Mouse (Mus musculus): ENCODE results near the gene Amigo3.
"Not testable (repeated sequence)": the region's sequence is repeated elsewhere in the genome, so short reads cannot be mapped to it uniquely, and the experiment has no call there.

Amigo3 gene

DNA sequence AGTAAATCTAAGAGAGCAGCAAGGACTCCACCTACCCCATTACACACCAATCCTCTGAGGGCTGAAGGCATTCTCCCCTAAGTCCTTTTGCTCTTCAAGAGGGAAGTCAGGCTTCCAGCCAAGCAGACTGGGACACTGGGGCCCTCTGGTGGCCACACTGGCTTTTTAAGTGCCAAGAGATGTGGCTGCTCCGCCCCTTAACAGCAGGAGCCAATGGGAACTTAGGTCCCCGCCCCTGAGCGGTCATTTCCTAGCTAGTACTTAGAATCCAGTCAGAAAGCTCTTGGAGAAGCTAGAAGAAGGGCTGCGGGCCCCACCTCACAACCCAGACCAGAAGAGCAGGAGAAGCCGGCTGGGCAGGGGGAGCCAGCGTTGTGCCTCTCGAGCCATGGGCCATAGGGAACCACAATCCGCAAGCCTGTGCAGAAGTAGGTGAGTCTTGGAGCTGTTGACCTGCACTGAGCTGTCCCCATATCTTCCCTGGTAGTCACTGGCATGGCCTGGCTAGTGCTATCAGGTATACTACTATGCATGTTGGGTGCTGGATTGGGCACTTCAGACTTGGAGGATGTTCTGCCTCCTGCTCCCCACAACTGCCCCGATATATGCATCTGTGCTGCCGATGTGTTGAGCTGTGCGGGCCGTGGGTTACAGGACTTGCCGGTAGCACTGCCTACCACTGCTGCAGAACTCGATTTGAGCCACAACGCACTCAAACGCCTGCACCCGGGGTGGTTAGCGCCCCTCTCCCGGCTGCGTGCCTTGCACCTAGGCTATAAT lies at the start of gene Amigo3:
Gene Amigo3, plus strand, starts transcription at position 275 of the 780 bp plus-strand sequence.
- DNase-seq (ENCODE audit: low read depth in 1 of 2, low spot score in 2 of 2) = peak; percentile 89 to 97

DNA sequence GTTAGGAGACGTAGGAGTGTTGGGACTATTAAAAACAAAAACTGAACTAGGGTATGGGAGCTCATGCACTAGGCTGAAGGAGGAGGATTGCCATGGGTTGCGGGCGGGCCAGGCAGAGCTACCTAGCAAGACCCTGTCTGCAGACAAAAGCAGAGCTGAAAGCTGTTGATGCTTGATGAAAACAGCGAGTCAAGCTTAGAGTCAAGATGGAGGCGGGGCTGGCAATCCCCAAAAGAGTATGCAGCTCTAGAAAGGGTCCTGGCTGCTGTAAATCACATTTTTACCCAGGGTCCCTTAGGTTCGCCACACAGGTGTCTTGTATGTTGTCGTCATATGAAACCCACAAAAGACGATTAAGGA lies 49.4 kb upstream of the Amigo3 start:
- no peak for DNase-seq (ENCODE audit: low read depth in 1 of 2, low spot score in 2 of 2)

DNA sequence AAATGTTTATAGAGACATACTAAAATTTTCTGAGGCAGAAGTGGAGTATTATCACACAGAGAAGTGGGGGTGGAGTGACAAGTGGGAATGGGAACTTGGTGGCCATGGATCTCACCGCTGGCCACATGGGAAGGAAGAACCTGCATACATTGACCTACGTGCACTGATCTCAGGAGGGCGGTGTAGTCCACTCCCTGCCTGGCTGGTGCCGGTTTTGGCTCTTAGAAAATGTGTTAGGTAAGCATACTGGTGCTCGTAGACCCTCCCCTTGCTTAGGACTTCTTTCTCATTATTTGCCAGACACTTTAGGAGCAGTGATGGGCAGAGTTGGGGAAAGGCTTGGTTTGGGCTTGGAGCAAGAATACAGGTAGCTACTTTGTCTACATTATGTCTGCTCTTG lies 44.9 kb upstream of the Amigo3 start:
- DNase-seq (ENCODE audit: low read depth in 1 of 2, low spot score in 2 of 2) = no peak

DNA sequence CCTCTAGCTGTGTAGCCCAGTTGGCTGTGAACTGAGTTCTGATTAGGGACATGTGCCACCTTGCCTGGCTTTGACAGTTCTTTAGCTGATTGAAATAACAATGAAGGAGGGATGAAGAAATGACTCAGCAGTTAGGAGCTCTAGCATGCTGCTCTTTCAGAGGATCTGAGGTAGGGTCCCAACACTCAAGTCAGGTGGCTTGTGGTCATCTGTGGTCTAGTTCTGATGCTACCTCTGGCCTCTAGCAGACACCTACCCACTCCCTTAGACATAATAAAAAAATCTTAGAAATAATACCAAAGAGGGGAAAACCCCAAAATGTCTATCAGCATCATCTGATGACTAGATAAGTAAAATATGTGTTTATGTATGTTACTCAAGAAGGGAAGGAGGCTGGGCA lies 42.6 kb upstream of the Amigo3 start:
- DNase-seq (ENCODE audit: low read depth in 1 of 2, low spot score in 2 of 2) = no peak

DNA sequence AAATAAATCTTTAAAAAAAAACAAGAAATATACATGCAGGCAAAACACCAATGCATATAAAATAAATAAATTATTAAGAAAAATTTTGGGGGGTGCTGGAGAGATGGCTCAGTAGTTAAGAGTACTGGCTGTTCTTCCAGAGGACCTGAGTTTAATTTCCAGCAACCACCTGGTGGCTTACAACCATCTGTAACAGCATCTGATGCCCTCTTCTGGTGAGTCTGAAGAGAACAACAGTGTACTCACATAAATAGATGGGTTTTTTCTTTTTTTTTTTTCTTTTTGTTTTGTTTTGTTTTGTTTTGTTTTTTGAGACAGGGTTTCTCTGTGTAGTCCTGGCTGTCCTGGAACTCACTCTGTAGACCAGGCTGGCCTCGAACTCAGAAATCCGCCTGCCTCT lies 39.4 kb upstream of the Amigo3 start:
- not testable (repeated sequence) for DNase-seq (ENCODE audit: low read depth in 1 of 2, low spot score in 2 of 2)

DNA sequence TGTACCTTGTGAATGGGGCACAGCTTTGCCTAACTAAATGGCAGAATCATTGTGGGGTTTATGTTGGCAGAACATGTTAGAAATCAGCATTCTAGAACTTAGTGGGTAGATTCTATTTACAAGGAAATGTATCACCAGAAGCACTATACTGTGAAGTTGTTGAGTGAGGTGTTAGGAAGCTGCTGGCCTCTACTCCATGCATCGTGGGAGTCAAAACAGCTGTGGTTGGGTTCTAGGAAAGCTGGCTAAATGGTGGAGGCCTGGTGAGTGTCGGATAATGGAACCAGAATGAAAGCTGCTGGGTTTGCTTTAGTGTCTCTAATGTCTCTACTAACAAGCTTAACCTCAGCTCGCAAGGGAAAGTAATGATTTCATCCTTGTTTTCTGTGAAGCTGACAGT lies 35.8 kb upstream of the Amigo3 start:
- DNase-seq (ENCODE audit: low read depth in 1 of 2, low spot score in 2 of 2) = no peak

DNA sequence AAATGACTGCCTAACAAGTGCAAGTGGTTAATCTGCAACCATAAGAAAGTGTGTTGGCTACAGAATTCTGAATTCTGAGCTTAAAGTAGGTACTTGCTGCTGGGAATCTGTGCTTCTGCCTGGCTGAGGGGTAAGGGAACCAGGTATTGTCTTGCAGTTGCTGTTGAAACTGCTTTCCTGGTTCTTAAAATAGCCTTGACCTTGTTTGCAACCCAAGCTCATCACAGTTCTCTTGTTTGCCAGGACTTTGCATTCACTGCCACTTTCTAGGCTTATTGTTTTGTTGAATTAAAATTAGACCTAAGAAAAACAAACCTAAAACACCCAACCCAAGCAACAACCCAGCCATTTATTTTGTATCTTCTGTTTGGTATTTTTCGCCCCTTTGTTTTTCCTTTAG lies 32.2 kb upstream of the Amigo3 start:
- DNase-seq (ENCODE audit: low read depth in 1 of 2, low spot score in 2 of 2) = no peak

DNA sequence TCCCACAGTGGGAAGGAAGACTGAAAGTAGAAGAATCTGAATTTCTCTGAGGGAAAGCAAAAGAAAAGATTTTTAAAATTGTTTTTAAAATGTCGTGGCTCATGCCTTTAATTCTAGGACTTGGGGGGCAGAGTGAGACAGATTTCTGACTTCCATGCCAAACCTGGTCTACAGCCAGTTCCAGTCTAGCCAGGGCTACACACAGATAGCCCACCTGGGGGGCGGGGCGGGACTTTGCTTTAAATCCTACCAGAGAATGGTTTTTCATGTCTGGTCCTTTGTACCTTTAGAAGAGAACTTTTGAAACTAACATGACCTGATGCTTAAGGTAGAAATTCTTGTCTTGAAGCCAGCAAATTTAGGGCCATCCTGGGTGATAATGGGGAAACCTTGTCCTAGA lies 29.7 kb upstream of the Amigo3 start:
- no peak for DNase-seq (ENCODE audit: low read depth in 1 of 2, low spot score in 2 of 2)

DNA sequence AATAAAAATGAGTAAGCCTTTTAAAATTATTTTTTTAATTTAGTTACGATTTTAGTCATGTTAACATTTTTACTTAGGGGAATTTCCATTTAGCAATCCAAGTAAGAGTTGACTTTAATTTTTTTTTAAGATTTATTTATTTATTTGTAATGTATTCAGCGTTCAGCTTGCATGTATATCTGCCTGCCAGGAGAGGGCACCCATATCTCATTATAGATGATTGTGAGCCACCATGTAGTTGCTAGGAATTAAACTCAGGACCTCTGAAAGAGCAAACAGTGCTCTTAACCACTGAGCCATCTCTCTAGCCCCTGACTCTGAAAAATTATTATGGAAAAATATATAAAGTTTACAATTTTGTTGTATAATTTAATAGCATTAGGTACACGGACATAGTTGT lies 26.4 kb upstream of the Amigo3 start:
- no peak for DNase-seq (ENCODE audit: low read depth in 1 of 2, low spot score in 2 of 2)

DNA sequence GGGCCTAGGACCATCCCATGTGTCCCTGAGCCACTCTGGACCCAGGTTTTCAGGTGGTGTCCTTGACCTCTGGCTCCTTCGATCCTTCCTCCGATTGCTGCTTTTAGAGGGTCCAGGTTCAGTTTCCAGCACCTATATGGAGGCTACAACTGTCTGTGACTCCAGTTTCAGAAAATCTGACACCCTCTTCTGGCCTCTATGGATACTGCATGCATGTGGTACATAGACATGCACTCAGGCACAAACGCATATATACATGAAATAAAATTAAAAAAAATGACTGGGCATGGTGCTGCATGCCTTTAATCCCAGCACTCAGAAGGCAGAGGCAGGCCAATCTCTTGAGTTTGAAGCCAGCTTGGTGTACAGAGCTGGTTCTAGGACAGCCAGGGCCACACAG lies 25.1 kb upstream of the Amigo3 start:
- no peak for DNase-seq (ENCODE audit: low read depth in 1 of 2, low spot score in 2 of 2)

DNA sequence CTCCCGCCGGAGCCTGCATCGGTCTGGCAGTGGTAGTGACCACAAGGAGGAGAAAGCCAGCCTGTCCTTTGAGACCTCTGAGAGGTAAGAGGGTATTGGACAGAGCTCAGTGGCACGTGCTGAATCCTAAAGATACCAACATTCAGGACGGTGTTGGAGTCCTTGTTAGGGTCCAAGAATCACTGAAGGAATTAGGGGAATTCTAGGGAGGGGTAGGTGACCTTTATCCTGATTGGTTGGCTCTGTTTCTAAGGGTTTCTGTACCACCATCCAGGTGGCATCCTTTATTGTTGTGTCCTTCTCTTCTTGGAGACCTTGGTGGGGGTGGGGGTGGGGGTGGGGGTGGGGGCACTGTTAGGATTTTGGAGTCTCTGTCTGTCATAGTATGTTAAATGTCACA lies 20.8 kb upstream of the Amigo3 start:
- DNase-seq (ENCODE audit: low read depth in 1 of 2, low spot score in 2 of 2) = no peak

DNA sequence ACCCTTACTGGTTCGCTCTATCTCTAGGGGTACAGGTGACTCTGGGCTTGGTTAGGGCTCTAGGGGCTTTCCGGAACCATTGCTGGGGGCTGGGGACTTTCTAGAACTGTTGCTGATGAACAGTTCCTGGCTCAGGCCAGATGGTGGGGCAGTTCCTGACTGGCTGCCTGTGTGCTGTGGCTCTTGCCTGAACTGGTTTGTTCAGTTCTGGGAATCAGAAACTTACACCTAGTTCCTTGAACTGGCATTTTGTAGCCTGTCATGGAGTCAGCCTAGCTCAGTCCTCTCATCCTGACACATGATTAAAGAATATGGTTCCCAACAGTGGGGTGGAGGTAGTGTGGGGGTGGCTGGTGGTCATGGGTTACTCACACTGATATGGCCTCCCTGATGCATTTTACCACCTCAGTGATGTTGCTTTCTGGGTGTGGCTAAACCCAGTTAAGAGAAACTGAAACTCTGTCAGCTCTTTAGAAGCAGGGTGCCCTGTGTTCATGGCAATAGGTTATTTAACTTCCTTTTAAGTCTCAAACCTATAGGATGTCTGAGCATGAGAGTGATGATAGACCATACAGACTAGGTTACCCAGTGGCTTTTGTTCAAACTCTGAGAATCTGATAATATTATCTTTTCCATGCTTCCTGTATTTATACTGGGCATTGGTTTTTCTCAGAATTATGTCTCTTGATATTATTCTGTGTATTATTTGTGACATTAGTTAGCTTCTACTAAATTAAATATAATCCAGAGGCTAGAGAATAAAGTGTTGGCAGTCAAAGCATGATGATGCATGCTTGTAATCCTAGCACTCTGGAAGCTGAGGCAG lies 17.4 kb upstream of the Amigo3 start:
- DNase-seq (ENCODE audit: low read depth in 1 of 2, low spot score in 2 of 2) = no peak

DNA sequence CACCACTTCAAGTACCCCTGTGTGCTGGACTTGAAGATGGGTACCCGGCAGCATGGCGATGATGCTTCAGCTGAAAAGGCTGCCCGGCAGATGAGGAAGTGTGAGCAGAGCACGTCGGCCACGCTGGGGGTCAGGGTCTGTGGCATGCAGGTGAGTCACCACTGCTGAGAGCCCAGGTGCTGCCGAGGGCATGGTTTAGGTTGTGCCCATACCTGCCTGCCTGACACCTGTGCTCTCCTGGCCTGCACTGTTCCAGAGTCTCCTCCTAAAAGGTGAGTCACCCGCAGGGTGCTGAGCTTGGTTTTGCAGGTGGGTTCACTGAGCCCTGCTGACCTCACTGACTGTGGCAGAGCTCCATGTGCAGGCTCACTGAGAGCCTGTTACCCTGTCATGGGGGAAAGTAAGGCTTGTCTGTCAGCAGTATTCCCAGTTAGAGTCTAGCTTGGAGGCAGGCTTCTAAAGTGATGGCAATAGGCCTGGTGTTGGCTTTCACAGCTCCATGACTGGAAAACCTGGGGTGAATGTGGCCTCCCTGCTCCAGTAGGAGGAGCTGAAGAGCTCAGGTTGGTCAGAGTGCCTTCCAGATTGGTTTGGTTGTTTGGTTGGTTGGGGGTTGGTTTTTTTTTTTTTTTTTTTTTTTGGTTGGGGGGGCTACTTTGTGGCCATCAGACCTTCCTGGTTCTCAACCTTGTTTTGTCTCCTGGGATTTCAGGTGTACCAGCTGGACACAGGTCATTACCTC lies 8.0 kb upstream of the Amigo3 start:
- DNase-seq (ENCODE audit: low read depth in 1 of 2, low spot score in 2 of 2) = no peak

DNA sequence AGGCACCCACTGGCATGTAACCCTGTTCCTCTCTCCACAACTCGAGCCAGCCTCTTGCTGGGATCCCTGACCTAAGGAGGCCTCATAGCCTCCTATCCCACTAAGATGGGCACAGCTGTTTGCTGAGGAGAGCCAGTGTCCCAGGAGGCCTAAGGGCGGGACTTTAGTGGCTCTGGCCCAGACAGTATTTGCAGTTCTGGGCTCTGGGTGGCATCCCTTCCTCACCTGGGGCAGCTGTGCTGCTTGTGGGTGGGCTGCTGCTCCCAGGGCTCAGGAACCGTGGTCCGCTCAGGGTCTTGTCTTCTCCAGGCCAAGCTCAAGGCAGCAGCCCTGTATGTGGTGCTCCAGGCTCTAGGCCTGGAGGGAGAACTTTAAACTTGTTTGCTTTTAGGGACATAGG lies 6.4 kb upstream of the Amigo3 start:
- no peak for DNase-seq (ENCODE audit: low read depth in 1 of 2, low spot score in 2 of 2)

DNA sequence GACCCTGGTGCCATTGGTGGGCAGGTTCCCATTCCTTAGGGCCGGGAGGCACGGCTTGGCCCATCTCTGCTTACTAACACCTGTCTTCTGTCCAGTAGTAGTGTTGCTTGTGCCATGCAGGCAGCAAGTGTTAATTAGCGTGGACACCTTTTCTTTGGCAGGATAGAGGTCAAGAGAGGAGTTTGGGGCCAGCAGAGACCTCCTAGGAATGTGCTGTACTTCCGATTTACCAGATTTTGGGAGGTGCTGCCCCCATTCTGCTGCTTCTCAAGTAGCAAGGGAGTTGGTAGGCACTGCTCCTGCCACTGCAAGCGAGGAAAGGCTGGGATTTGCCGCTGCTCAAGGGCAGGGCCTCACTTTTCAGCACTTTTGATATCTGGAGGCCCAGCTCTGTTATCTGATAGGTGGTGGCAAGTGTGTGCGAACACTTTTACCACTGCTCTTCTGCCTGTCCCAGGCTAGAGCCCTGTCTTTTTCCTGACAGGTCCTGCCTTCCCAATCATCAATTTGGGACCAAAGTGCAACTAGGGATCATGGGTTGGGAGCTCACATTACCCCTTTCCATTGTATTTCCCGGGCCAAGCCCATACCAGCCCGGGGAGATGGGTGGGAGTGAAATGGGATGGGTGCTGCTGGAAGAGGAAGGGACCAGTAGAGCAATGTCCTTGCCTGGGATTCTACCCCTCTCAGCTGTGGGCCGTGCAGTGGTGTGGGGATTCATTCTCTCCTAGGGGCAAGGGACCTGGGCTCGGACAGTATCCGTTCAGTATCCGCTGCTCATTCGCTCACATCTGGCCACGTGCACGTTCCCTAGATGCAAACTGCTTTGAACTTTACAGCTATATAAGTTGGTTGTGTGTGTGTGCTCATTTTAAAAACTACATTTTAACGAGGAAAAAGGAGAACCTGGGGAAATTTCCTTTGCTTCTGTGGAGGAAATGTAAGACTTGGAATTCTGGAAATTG lies 5.1 kb upstream of the Amigo3 start:
- no peak for DNase-seq (ENCODE audit: low read depth in 1 of 2, low spot score in 2 of 2)

DNA sequence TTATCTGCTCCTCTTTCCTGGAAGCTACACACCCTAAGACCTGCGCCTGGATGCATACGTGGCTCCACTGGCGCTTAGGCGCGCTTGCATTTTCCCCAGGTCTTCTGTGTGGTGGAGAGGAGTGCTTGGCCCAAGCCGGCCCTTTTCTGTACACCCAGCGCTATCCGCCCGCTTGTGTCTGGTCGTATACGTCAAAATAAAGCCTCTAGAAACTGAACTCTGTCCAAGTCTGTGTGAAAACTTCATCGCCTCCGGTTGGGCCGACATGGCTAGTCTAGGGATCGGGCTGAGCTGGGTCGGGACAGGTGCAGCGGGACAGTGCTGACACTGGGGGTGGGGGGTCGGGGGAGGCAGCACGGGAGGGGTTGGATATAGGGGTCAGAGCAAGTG lies 4.4 kb upstream of the Amigo3 start:
- no peak for DNase-seq (ENCODE audit: low read depth in 1 of 2, low spot score in 2 of 2)

DNA sequence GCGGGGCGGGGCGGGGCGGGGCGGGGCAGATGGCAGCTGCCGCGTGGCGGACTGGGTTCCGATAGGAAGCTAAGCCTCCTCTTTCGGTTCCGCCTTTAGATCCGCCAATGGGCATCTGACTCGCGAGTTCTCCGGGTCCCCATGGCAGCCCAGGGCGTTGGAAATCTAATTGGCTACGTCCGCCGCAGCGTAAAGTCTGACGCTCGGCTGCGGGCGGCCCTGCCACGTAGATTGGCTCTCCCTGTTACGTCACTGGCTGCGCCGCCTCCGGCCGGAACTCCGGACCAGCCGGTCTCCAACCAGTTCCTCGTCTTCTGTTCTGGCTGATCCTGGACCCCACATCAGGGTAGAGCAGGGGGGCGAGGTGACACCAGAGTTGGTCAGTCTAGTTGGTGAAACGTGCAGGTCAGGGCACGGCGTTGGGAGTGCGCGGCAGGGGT lies 3.9 kb upstream of the Amigo3 start, which contains the start of gene Gmppb:
Gene Gmppb, plus strand, starts transcription at position 227 of the 440 bp plus-strand sequence.
- DNase-seq (ENCODE audit: low read depth in 1 of 2, low spot score in 2 of 2) = peak; percentile 94 to 95

DNA sequence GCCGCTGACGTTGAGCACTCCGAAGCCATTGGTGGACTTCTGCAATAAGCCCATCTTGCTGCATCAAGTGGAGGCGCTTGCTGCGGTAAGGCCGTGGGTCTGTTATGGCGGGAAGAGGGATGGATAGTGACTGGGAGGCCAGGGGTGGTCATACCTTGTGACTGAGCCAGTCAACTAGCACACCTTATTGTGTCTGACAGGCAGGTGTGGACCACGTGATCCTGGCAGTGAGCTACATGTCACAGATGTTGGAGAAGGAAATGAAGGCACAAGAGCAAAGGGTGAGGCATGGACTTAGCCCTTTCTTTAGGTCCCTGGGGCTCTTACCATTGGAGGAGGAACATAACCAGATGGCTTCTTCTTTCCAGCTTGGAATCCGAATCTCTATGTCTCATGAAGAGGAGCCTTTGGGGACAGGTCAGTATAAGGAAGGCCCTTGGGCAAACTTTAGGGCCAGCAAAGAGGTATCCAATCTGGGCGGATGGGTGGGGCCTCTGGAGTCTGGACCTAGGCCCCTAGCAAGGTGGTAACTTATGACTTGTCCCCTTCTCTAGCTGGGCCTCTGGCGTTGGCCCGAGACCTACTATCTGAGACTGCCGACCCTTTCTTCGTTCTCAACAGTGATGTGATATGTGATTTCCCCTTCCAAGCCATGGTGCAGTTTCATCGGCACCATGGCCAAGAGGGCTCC lies 3.3 kb upstream of the Amigo3 start:
- no peak for DNase-seq (ENCODE audit: low read depth in 1 of 2, low spot score in 2 of 2)

DNA sequence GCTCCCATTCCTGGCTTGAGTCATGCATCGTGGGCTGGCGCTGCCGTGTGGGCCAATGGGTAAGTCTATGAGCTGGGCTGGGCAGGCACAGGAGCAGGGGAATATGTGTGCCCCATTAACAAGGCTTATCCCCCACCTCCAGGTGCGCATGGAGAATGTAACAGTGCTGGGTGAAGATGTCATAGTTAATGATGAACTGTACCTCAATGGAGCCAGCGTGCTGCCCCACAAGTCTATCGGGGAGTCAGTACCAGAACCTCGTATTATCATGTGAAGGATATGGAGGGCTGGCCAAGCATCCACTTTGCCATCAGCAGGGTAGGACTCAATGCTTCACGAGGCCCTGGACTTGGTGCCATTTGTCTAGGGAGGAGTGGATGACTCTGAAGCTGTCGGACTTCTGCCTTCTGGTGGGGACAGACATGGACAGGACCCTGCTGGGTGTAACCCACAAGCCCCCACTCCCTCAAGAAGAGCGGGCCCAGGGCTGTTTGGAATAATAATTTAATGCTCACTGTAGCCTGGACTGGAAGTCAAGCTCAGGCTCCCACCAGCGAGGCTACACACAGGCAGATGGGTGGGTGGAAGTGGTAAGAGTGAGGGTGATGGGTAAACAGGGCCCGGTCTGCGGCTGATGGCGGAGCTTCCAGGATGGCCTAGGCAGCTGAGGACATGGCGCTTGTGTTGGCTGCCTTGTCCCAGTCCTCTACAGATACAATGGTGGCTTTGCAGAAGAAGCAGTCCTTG lies 1.6 kb upstream of the Amigo3 start:
- no peak for DNase-seq (ENCODE audit: low read depth in 1 of 2, low spot score in 2 of 2)

DNA sequence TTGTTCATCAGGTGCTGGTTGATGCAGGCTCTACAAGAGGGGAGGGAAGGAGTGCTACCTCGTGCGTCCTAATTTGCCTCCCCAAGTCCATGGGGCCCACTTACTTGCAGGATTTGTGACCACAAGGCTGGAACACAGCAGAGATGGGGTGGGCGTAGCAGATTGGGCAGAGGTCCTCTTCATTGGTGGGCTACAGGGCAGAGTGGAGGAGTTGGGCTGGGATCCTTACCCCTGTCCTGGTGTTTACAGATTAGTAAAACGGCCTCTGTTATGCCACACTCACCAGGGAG lies 1.1 kb upstream of the Amigo3 start:
- DNase-seq (ENCODE audit: low read depth in 1 of 2, low spot score in 2 of 2) = no peak

Data from monocyte, adult 2 months (primary cell).